Mouse (Mus musculus) ZHBTc4 (cell line): ENCODE measurements around the gene Otogl.

Experiments
- DNase-seq: peaks from one replicate; pipeline ENCODE4 v3.0.0-alpha.2; 2011; ENCODE audit warnings: low read depth, low spot score

The Otogl gene

DNA sequence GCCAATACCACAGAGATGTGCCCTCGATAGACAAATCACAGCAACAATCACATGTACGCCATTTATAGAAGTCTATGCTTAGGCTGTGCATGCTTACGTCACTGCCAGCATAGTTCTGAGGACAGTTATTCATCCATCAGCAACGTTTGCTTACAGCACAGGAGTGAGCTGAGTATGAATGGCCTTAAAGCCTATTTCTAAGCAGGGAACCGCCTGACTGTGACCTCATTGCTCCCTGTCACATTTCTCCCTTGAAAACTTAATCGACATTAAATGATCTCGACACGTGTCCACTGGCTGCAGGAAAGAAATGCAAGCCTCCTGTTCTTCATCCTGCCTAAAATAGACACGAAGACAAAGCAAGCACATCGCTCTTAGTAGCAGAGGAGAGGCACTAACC lies 5.5 kb downstream of the Otogl start:
- no peak for DNase-seq

DNA sequence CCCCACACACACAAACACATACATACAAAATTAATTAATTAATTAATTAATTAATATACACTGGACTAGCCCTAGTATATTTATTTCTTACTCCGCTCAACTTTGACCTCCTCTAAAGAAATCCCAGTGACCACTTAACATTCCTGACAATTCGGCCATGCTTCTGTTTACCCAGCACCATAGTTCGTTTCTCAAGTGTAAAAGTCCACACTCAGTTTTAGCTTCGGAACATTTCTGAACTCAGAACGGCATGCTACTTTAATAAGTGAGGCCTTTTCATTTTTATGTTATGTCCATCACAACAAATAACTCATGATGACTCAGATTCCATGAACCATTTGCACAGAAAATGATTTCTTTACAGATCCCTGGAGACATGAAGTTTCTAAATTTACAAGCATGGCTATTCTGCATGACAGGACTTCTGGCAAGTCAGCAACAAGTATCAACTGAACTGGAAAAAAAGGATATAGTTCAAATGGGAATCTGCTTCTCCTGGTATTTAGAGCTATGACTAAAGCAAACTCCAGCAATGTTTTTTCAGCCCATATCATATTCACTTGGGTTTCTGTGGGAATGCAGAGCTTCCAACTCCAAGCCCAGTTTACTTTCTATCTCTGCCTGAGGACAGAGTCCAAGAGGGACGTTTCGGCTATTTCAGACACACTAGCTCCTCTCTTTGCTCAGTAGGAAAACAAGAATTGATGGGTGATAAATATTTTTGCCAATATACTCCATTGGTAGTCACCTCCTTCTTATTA lies 6.5 kb downstream of the Otogl start:
- DNase-seq = no peak

DNA sequence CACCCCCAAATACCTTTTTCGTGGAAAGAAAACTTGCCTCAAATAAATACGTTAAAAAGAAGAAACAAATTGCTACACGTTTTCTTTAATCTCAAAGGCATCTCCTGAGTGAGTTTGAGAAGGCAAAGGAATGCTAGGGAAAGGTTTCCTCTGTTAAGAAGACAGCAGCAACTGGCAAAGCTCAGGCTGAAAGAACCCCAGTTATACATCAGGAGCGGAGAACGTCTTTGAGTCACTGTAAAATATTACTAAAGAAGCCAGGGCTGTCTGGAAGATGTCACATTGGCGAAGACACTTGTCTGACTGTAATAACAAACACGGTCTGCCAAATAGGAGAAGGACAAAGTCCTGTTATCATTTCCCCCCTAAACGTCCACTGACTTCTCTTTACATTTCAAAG lies 10.0 kb downstream of the Otogl start:
- no peak for DNase-seq

DNA sequence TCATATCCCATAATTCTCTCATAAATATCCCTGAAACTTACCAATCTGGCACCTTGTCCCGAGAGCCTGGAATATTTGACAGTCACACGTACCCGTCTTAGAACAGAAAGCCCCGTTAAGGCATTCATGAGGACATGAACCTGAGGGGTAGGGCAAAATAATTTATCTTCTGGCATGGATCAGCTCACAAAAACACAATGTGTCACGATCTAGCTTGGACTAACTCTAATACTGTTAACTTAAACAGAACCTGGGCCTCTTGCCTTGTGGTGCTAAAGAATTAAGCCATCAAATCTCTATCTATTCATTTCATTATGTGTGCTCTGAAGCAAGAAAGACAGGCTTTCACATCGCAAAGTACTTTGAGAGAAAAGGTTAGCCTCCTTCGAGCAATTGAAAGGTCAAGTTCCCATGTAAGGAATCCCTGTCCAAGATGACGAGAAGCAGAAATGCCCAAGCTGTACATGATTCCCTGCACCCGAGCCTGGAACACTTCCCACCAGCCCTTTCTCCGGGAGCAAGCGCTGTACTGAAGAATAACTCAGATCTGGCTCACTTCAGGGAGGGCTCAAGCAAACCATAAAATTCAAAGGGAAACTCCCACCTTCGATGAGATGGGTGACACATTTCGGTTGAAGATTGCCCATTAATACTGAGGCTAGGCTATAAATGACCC lies 10.6 kb downstream of the Otogl start:
- no peak for DNase-seq

DNA sequence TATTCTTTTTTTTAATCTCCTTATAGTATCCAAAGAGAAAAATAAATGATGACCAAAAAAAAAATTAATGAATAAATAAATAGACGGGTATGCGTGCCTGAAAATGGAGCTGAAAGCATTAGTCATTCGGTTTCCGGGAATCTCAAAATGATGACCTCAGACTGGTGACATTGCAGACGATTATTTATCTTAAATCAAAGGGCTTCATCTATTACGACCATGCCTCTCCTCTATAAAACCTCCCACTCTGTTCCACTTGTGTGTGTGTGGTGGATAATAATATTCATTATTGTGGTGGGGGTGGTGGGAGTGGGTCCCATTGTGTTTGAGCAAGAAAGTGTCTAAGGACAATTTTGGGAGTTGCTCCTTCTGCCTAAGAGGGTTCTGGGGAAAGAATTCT lies 12.0 kb downstream of the Otogl start:
- DNase-seq = no peak

DNA sequence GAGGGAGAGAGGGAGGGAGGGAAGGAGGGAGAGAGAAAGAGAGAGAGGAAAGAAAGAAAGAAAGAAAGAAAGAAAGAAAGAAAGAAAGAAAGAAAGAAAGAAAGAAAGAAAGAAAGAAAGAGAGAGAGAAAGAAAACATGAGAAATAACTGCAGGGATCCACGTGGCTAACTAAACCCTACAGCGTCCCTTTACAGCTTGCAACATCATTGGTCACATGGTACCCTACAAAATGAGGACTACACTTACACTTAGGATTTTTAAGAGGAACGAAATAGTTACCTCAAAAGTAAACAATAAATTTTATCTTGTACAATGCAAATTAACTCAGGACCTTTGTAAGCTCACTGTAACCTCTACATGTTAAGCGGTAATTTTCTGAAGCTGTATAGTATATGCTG lies 15.8 kb downstream of the Otogl start:
- DNase-seq = no peak

DNA sequence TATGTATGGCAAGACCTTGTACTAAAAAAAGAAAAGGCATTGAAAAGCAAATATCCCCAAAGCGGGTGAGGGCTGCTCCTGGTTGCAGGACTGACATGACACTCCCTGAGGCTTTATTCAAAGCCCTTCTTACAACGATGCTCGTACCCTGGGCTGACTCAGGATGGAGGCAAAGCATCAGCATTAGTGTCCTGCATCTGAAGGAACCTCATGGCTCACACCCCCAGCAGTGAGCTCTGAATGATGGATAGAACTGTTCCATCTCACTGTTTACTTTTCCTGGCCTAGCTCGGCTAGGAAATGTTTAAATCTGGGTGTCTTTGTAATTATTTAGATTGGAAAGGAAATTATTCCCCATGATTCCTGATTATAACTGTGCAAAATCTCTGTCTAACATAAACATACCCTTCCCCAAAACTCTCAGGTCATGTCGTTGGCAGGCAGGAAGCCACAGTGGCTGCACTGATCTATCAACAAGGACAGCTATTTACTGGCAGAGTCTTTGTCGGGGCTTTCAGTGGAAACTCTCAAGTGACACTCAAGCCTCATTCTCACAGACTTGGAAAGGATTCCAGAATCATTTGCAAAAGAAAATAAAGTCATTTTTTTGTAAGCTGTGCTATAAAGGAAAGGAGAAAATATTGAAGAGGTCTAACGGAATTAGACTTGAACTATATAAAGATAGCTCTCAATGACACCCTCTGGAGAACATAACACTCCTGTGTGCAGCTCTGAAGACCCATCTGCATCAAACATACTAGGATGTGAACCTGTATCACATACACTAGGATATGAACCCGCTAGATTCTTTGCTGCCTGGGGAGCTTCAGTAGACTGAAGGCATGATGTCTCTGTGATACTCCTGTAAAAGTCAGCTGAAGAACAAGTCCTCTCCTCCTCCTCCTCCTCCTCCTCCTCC lies 17.0 kb downstream of the Otogl start:
- DNase-seq = no peak

DNA sequence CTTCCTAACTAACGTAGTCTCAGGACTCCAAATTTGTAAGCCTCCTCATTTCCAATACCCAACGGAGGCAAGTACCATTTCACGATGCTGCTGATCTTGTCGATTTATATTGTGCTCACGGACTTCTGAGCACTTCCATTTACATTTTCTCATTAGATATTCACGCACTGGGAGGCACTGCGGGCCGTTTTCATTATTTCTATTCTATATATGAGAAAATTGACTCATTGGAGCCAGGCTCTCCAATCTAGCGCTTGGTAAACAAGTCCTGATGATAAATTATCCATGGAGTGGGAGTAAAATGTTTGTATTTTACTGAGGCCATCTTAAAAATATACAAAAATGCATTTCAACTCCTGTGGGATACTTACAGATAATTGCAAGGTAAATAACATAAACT lies 21.5 kb downstream of the Otogl start:
- DNase-seq = no peak

DNA sequence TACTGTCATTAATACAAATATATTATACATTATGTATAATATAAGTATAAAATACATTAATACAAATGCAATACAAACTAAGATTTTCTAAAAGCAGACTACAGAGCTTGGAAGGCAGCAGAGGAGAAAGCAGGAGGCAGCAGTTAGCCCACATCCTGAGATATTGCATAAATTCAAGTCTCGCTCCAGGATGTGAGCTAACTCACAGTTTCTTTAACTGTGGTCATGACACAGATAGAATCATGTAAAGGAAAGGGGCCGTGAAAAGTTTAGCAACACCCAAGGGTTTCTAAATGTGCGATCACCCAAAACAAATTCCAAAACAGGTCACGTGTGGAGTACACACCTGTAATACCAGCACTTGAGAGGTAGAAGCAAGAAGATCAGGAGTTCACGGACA lies 39.4 kb downstream of the Otogl start:
- DNase-seq = no peak

DNA sequence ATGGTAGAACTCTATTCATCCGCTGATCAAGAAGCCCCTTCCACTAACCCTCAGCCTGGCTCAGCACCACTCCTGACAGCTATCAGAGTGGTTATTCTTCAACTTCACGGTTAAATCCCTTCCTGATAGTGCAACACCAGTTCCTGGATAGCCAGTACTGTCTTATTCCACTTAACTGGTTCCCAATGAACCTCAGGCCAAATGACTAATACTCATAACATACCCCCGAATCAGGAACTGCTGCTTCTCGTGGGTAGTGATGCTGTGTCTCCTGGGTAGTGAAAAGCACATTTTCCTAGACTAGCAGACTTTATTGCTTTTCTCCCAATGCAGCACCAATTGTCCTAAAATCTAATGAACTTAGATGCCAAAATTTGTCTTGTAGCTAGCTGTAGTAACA lies 39.8 kb downstream of the Otogl start:
- DNase-seq = no peak

DNA sequence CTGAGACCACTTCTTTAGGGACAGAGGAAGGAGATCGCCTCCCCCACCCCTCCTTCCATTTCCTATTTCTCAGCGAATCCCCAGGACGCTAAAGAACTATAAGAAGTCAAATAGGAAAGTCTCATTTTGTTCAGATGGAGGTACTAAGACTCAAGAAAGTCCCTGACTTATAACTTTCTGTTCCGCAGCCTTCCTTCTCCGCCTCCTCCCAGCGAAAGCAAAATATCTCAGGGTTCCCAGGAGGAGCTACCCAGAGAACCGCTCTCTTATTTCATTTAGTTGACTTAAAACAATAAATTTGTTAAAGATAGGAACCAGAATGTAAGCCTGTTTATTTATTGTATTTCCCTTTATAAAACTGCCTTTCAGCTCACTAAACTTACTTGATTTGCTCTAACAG lies 41.4 kb downstream of the Otogl start:
- no peak for DNase-seq

DNA sequence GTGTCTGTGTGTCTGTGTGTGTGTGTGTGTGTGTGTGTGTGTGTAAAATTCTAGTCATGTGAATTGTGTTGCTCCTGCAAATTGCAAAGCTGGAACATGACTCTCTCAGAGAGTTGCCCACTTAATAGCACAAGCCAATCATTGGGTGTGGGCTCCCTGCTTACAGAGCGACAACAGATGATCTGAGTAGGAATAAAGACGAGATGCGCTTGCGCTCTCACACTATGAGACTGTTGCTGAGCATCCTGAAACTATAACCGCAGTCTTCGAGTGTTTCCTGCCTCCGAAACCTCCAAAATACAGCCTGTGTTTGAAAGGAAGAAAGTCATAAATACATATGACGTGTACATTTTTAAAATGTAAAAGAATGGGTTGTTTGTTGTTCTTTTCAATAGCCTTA lies 43.0 kb downstream of the Otogl start:
- DNase-seq = no peak

DNA sequence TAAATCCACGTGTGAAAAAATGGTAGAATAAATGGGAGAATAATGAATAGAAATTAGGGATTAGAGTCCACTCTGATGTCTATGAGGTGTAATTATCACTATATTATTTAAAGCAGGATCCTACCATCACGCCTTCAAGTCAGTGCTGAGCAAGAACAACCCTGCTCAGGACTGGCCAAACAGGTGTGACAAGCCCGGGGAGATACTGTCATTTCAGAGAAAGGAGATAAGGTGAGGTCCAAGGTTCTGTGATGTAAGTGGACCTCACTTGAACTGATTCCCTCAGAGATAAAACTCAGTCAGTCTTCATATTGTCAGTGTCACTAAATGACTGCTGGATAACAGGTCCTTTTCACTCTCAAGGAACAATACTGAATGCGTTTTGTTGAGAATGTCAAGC lies 44.5 kb downstream of the Otogl start:
- DNase-seq = no peak

DNA sequence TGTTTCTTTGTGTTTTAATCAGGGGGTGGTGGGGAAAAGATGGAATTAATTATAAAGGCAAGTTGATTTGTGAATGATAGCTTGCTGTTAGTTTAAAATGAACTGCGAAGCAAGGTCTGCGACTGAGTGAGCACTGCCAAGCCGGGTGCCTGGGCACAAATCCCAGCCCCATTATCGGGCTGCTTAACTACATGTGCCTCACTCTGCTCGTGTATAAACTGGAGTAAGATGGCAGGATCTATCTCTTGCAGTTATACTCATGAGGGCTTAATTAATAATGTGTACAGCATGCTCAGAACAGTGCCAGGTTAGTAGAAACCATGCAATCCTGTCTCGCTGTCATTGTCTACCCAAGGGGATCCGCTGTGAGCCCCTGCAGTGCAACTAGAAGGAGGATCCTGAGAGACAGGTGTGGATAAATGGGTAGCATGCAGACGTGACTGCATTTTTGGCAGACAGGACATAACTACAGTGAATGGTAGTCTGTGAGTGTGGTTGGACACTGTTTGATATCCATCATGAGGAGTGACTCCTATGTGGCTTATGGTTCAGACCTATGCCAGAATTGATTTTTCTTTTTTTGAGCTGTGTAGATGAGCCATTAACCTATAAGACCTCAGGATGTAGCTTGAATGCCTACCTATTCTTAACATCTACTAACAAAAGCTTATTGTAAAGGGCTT lies 51.6 kb downstream of the Otogl start:
- no peak for DNase-seq

DNA sequence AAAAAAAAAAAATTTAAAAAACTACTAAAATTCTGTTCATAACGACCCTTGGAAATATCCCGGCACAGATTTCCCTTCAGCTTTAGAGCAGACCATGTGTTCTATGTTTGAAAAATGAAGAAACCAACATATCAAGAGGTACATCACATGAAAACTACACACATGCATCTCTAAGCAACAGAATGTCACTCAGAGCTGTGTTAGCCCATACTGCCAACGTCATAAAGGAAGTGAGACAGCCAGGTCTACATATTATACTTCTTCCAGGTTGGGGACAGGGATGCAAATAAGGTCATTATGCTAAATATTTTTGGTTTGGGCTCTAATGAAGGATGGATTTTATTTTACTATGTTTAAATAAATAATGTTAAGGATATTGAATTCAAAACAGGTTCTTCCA lies 52.7 kb downstream of the Otogl start:
- DNase-seq = no peak

DNA sequence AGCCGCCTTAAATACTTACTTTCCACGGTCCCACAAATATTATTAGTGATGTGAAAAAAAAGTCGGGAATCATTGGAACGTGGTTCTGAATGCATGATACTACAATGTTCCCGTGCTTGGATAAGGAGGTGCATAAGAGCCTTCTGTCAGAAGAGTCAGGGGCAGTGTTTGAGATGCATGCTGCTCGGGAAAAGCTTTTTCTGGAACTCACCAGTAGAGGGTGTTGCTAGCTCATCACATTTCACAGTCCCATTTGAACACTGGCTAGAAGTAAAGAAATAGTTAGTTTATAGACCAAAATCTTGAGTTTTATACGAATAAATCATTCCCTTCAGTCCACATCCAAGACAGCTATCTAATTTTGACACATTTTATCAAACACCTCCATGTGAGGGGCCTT lies 53.2 kb downstream of the Otogl start:
- DNase-seq = peak; percentile 49

DNA sequence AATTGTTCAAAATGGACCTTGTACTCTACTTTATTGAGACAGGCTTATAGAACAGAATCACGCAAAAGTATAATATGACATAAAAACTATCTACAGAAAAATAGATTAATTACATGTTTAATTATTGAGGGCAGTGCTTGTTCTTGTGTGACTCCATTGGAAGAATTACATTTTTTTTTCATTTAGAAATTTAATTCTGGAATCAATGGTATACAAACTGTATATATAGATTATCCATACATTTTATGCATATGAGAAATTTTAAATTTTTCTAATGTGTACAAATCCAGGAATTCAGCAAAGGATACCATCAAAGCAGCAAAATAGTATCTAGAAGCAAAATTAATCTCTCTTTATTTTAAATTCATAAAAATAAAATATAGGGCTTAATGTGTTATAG lies 67.0 kb downstream of the Otogl start:
- no peak for DNase-seq

DNA sequence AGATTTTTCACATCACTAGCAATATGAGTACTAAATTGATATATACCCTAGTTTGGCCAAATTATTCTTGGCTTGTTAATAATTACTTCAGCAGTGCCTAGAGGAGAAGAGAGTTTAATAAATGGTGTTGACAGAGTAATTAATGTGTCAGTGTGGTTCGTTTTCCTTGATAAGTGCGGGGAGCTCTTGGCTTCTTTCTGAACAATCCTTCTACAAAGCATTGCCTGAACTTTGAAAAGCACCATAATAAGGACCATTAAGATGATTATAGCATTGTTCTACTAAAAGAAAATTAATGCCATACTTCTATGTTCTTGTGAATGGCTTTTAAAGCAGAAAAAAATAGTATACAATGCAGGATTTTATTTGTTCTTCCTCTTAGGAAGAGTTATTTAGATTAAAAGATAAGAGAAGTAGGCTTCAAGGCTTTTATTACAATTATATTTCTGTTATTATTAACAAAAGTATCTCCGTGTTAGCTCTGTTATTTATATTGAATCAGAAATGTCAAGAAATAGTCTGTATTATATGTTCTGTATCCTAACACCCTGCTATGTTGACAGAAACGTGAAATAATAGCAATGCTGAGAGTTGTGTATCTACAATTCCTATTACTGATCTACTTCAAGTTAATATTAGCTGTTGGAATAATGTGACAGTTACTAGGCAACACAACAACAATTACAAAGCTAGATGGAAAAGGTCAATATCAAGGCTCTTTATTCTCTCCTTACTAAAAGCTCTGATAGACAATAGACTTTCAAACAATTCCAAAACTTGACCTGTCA lies 77.3 kb downstream of the Otogl start:
- no peak for DNase-seq

DNA sequence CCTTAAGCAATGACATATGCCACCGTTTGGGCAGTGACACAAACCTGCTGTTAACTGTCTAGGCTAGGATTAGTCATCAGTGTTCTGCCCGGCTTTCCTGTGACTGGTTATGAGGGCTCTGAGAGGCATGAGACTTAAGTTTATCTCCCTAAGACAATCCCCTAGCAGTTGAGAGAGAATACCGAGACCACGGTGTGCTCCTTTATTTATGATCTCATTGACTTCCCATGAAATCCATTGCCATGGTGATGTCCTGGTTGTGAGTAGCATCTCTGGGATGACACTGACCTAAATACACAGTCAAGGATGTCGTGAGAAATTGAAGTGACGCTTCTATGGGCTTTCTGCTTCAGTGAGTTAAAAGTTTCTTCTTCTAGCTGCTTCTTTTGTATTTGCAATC lies 82.8 kb downstream of the Otogl start:
- DNase-seq = no peak

DNA sequence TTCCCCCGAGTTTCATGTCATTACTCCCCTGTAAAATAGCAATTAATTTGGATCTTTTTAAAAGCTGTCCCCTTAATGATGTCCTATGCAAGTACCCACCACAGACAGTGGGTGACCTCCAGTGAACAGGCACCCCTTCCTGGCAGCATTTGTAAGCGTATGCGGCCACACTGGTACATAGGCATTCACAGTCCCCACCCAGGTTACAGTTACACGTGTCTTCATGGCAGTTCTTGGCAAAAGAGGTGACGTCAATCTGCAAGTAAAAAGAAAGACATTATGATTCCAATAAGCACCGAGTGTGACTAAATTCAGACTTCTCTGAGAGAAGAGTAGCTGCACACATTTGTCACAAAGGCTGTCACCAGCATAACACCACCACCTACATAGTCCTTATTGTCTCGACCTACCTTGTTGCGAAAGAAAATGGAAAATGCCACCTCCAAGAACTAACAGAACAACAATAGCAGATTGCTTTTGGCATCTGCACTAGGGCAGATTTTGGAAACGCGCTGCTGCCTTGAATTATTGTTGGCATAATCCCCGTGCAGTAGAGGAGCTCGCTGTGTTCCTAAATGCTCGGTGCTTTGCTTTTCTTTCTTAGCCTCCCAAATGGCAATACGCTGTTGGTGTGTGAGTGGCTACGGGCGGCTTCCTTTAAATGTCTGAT lies 98.0 kb downstream of the Otogl start:
- DNase-seq = no peak
